Mouse (Mus musculus): ENCODE data around the gene Ecm1. TPM values are rescaled to one million over a fixed set of nuclear protein-coding genes. Genes with fewer than 3 reads are reported as not detected.

The Ecm1 gene
- 302 TPM for polyA plus RNA-seq (2017; shearing (Covaris generic))

DNA sequence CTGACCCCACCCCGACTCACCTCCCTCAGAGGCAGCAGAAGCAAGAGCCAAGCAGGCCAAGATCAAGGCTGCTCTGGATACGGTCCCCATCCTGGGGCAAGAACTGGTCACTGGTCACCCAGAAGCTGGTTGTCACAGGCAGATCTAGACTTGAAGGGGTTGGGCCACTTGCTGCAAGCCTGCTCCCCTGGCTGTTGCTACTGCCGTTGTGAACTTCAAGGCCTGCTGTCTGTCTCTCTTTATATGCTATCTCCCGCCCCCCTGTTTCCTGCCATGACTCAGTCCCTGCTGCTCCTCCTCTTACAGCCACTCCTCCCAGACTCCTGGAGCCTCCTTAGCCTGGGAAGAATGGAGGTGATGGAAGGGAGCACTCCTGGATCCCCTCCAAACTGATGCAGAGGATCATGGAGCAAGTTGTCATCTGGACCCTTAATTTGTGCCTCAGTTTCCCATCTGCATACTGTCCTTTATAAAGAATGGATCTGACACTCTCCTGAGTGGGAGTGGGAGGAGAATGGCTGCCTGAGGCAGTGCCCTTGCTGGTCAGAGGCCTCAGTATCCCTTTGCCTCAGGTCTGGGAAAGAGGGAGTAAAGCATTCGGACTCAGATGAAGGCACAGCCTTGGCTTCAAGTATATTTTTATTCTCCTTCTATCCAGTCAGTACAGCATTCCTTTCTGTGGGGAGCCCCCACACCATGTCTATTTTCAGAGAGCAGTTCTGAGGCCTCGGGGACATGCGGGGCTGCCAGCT is at the start of gene Ecm1:
Gene Ecm1, minus strand, starts transcription at position 217 of the 752 bp plus-strand sequence.

DNA sequence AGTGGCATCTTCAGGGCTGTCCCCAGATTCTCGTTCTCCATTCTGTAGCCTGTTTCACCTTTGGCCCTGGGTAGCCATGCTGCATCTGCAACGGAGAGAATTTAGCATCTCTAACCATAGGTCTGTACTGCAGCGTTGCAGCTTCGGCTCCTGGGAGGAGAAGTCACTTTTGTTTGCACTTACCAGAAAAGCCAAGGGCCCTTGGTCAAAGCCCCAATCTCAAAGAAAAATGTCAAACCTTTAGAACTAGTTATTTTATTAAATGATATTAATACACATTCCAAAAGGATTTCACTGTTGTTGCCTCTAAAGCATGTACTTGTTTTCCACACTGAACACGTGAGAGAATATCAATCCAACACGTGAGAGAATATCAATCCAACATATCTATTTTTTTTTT is 20.7 kb upstream of the Ecm1 start, which contains the start of gene Tars2:
Gene Tars2, minus strand, starts transcription at position 101 of the 400 bp plus-strand sequence.

DNA sequence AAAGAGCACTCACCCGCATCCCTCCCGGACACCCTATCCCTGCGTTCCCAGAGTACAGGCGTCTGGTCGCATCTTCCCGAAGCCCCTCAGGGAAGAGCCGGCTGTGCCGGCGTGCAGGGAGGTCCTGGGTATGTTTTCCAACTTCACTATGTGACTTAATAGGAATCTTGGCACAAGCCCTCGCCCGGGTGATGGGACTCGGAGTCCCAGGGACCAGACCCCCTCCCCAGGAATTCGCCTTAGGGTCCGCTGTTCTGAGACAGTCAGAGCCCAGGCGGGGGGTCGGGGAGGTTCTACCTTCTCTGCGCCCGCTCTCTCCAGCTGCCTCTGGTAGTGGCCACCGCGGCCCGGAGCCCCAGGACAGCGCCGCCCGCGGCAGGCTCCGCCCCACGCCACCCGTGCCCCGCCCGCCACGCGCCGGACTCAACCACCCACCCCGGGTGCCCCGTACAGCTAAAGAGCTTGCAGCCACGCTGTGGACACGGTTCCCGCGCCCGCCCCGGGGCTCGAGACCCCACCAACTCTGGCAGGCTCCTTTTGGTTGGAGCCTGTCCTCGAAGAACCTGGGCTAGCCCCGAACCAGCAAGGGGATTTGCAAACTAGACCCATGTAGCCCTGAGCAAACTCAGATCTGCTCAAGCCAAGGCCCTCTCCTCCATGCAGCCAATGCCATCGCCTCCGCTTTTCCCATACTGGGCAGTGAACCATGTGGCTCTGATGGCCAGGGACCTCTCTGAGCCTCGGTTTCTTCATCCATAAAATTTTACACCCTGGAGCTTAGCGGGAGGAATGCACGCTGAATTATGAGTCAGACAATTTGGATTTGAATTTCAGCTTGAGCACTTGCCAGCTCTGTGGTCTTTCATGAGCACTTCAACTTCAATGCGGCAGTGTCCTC is 51.6 kb downstream of the Ecm1 start, which contains the start of gene Adamtsl4:
Gene Adamtsl4, minus strand, starts transcription at position 394 of the 898 bp plus-strand sequence.

Other genes with a start within 250 kb of the Ecm1 start
- gene Ctsk, start 240.3 kb downstream of the Ecm1 start, polyA plus RNA-seq (2017; shearing (Covaris generic)) = 0.18 TPM
- 419 TPM for gene Ctss, start 212.8 kb downstream of the Ecm1 start, polyA plus RNA-seq (2017; shearing (Covaris generic))
- not detected for gene Hormad1, start 179.9 kb downstream of the Ecm1 start, polyA plus RNA-seq (2017; shearing (Covaris generic))
- gene Golph3l, start 150.6 kb downstream of the Ecm1 start, polyA plus RNA-seq (2017; shearing (Covaris generic)) = 49.0 TPM
- 106 TPM for gene Ensa, start 114.6 kb downstream of the Ecm1 start, polyA plus RNA-seq (2017; shearing (Covaris generic))
- gene Mcl1, start 80.8 kb downstream of the Ecm1 start, polyA plus RNA-seq (2017; shearing (Covaris generic)) = 44.9 TPM
- gene Adamtsl4, start 51.7 kb downstream of the Ecm1 start, polyA plus RNA-seq (2017; shearing (Covaris generic)) = 12.3 TPM
- 92.0 TPM for gene Tars2, start 20.6 kb upstream of the Ecm1 start, polyA plus RNA-seq (2017; shearing (Covaris generic))
- 18.8 TPM for gene Rprd2, start 79.3 kb upstream of the Ecm1 start, polyA plus RNA-seq (2017; shearing (Covaris generic))
- gene Prpf3, start 116.3 kb upstream of the Ecm1 start, polyA plus RNA-seq (2017; shearing (Covaris generic)) = 71.4 TPM
- 286 TPM for gene Mrps21, start 131.9 kb upstream of the Ecm1 start, polyA plus RNA-seq (2017; shearing (Covaris generic))
- gene Ciart, start 142.7 kb upstream of the Ecm1 start, polyA plus RNA-seq (2017; shearing (Covaris generic)) = 4.9 TPM
- gene BC028528, start 152.4 kb upstream of the Ecm1 start, polyA plus RNA-seq (2017; shearing (Covaris generic)) = not detected
- gene Aph1a, start 154.4 kb upstream of the Ecm1 start, polyA plus RNA-seq (2017; shearing (Covaris generic)) = 66.6 TPM
- gene Car14, start 165.1 kb upstream of the Ecm1 start, polyA plus RNA-seq (2017; shearing (Covaris generic)) = not detected
- gene Anp32e, start 189.7 kb upstream of the Ecm1 start, polyA plus RNA-seq (2017; shearing (Covaris generic)) = 216 TPM